Mouse (Mus musculus) lung, postnatal 0 days (tissue): ENCODE data around the gene Wdtc1. TPM values are rescaled to one million over a fixed set of nuclear protein-coding genes. Genes with fewer than 3 reads are reported as not detected.
A peak's percentile ranks its signal among the peaks of the same experiment; 100 is the strongest.

Source experiments
- ATAC-seq: fragments of 200-750 bp; cut with Nextera tagmentation; 2 replicates; pipeline ENCODE4 v1.8.0; 2017; ENCODE audit warnings: moderate library complexity
- DNase-seq: peaks from one replicate; pipeline ENCODE4 v3.0.0-alpha.2; 2016; ENCODE audit warnings: low spot score
- H3K27ac ChIP-seq: fragments of 300-500 bp; sonication (generic); 2 replicates; pipeline ENCODE4 v1.5.1; 2014; ENCODE audit warnings: antibody characterized with exemption, mild to moderate bottlenecking, low read length, mixed read lengths
- H3K27me3 ChIP-seq: fragments of 300-500 bp; sonication (generic); replicated peaks from 2 replicates; pipeline ENCODE4 v1.6.1; 2014; ENCODE audit warnings: low read length, mixed read lengths; ENCODE audit not compliant: insufficient read depth
- H3K36me3 ChIP-seq: fragments of 300-500 bp; sonication (generic); 2 replicates; pipeline ENCODE4 v1.6.1; 2014; ENCODE audit warnings: low read length, mixed read lengths; ENCODE audit not compliant: insufficient read depth
- H3K4me1 ChIP-seq: fragments of 300-500 bp; sonication (generic); 2 replicates; pipeline ENCODE4 v1.6.1; 2014; ENCODE audit warnings: antibody characterized with exemption, low read depth, low read length, mixed read lengths; ENCODE audit not compliant: insufficient read depth
- H3K4me2 ChIP-seq: fragments of 300-500 bp; sonication (generic); replicated peaks from 2 replicates; pipeline ENCODE4 v1.6.1; 2014; ENCODE audit warnings: low read depth, mild to moderate bottlenecking, low read length, moderate library complexity, mixed read lengths
- H3K4me3 ChIP-seq: fragments of 300-500 bp; sonication (generic); 2 replicates; pipeline ENCODE4 v1.5.1; 2014; ENCODE audit warnings: low read depth, low read length
- H3K9ac ChIP-seq: fragments of 300-500 bp; sonication (generic); replicated peaks from 2 replicates; pipeline ENCODE4 v1.6.1; 2014; ENCODE audit warnings: low read depth, mild to moderate bottlenecking
- H3K9me3 ChIP-seq: fragments of 300-500 bp; sonication (generic); 2 replicates; pipeline ENCODE4 v1.6.1; 2016; ENCODE audit warnings: low read length, mixed read lengths
- CTCF ChIP-seq: IDR thresholded peaks from 2 replicates; pipeline ENCODE4 v1.5.1; 2016; ENCODE audit warnings: antibody characterized with exemption, mild to moderate bottlenecking
- EP300 ChIP-seq: IDR thresholded peaks from 2 replicates; pipeline ENCODE4 v1.6.1; 2016; ENCODE audit warnings: antibody characterized with exemption, mild to moderate bottlenecking, control low read depth
- WGBS: fragments of 180-500 bp; shearing (Covaris S2); extraction: QIAGEN DNeasy Blood & Tissue Kit; methylation state at CpG from one replicate; pipeline ENCODE4 v1.1.7; 2014; 5-methylcytosine and 5-hydroxymethylcytosine counted together
- polyA plus RNA-seq: library from polyadenylated mRNA; unstranded; fragments of >200 nt; fragmentation: Nextera tagmentation; extraction: Ambion mirVana; gene quantifications from 2 replicates; pipeline ENCODE4 v1.2.1, GENCODE M21; 2015

Gene Wdtc1
- polyA plus RNA-seq, 1 experiment from 2014 or later, result 9.9 TPM

GRCm38 (mm10) chr4:133301802-133302201, 51.5 kb downstream of the Wdtc1 start:
- ATAC-seq (peak; percentile 32; the same call in 1 of the 2 replicates), DNase-seq (peak; percentile 74)
- H3K9ac ChIP-seq, result no peak overlapping the region
- no peak overlapping the region for H3K27ac ChIP-seq
- no peak for TF ChIP-seq EP300
- TF ChIP-seq CTCF, result peak; percentile 92
- H3K4me3 ChIP-seq, result no peak overlapping the region
- no peaks in the 10 kb centered on the region for H3K4me1 ChIP-seq
- no peak overlapping the region for H3K4me2 ChIP-seq
- H3K36me3 ChIP-seq, result peaks cover 24% of the 10 kb centered on the region
- no peaks in the 10 kb centered on the region for H3K9me3 ChIP-seq
- WGBS, result 22% methylated on average over 4 of the region's 4 CpGs
- no peaks in the 10 kb centered on the region for H3K27me3 ChIP-seq

- no peak for ATAC-seq
- H3K4me1 ChIP-seq, result no peaks in the 10 kb centered on the region
- no peaks in the 10 kb centered on the region for H3K27me3 ChIP-seq
- H3K27ac ChIP-seq, result no peak overlapping the region
- TF ChIP-seq CTCF (no peak), EP300 (no peak)
- no peak overlapping the region for H3K9ac ChIP-seq
- WGBS, result 89% methylated on average over 11 of the region's 11 CpGs
- no peaks in the 10 kb centered on the region for H3K9me3 ChIP-seq
- no peak overlapping the region for H3K4me2 ChIP-seq
- H3K36me3 ChIP-seq, result peaks cover 33% of the 10 kb centered on the region
- H3K4me3 ChIP-seq, result no peak overlapping the region
- DNase-seq, result no peak
Measured at GRCm38 (mm10) chr4:133300421-133300820, 52.9 kb downstream of the Wdtc1 start.

- no peaks in the 10 kb centered on the region for H3K4me1 ChIP-seq
- H3K36me3 ChIP-seq, result peaks cover 40% of the 10 kb centered on the region
- H3K27me3 ChIP-seq, result no peaks in the 10 kb centered on the region
- H3K27ac ChIP-seq, result no peak overlapping the region
- no peak overlapping the region for H3K4me2 ChIP-seq
- no peak for ATAC-seq
- H3K4me3 ChIP-seq, result no peak overlapping the region
- WGBS, result 63% methylated on average over 5 of the region's 5 CpGs
- no peak for DNase-seq
- TF ChIP-seq EP300 (no peak), CTCF (no peak)
- H3K9me3 ChIP-seq, result no peaks in the 10 kb centered on the region
- H3K9ac ChIP-seq, result no peak overlapping the region
Measured at GRCm38 (mm10) chr4:133299701-133300100, 53.6 kb downstream of the Wdtc1 start.

- WGBS, result 44% methylated on average over 12 of the region's 12 CpGs
- Histone ChIP-seq H3K9me3 (no peaks in the 10 kb centered on the region), H3K9ac (no peak overlapping the region), H3K4me2 (no peak overlapping the region), H3K36me3 (peaks cover 40% of the 10 kb centered on the region), H3K27me3 (no peaks in the 10 kb centered on the region), H3K4me3 (no peak overlapping the region), H3K27ac (no peak overlapping the region), H3K4me1 (no peaks in the 10 kb centered on the region)
- TF ChIP-seq EP300 (no peak), CTCF (no peak)
- no peak for DNase-seq
- no peak for ATAC-seq
Measured at GRCm38 (mm10) chr4:133298516-133299365, 54.5 kb downstream of the Wdtc1 start.

GRCm38 (mm10) chr4:133297801-133298238, 55.5 kb downstream of the Wdtc1 start:
- 4% methylated on average over 5 of the region's 5 CpGs for WGBS
- Histone ChIP-seq H3K9ac (no peak overlapping the region), H3K4me3 (no peak overlapping the region), H3K27ac (no peak overlapping the region), H3K4me1 (no peaks in the 10 kb centered on the region), H3K27me3 (no peaks in the 10 kb centered on the region), H3K36me3 (peaks cover 33% of the 10 kb centered on the region), H3K9me3 (no peaks in the 10 kb centered on the region), H3K4me2 (no peak overlapping the region)
- DNase-seq, result peak; percentile 87
- TF ChIP-seq CTCF (peak; percentile 97), EP300 (no peak)
- ATAC-seq, result peak; percentile 82

GRCm38 (mm10) chr4:133297360-133297759, 55.9 kb downstream of the Wdtc1 start:
- Histone ChIP-seq H3K9ac (no peak overlapping the region), H3K9me3 (no peaks in the 10 kb centered on the region), H3K4me1 (no peaks in the 10 kb centered on the region), H3K4me3 (no peak overlapping the region), H3K36me3 (peaks cover 30% of the 10 kb centered on the region), H3K27ac (no peak overlapping the region), H3K27me3 (no peaks in the 10 kb centered on the region), H3K4me2 (no peak overlapping the region)
- 60% methylated on average over 10 of the region's 10 CpGs for WGBS
- no peak; the same call in 1 of the 2 replicates for ATAC-seq
- TF ChIP-seq CTCF, result no peak
- TF ChIP-seq EP300, result no peak
- DNase-seq, result no peak
